Mouse (Mus musculus) olfactory bulb, adult 2 months (tissue): ENCODE results near the gene Rreb1. TPM values are rescaled to one million over a fixed set of nuclear protein-coding genes. Genes with fewer than 3 reads are reported as not detected.

Experiments
- H3K27ac ChIP-seq: fragments of 200-500 bp; 2 replicates; pipeline ENCODE4 v1.5.1; 2012; ENCODE audit warnings: low read depth, low read length; ENCODE audit not compliant: insufficient read depth
- H3K4me1 ChIP-seq: fragments of 200-500 bp; 2 replicates; pipeline ENCODE4 v1.6.1; 2012; ENCODE audit warnings: low read length; ENCODE audit not compliant: control insufficient read depth, insufficient read depth
- H3K4me3 ChIP-seq: fragments of 200-500 bp; 2 replicates; pipeline ENCODE4 v1.5.1; 2012; ENCODE audit warnings: mild to moderate bottlenecking, low read depth, low read length, moderate library complexity; ENCODE audit not compliant: insufficient read depth
- CTCF ChIP-seq: fragments of 200-500 bp; IDR thresholded peaks from 2 replicates; pipeline ENCODE4 v1.5.1; 2012; ENCODE audit warnings: low read depth, mild to moderate bottlenecking, low read length, moderate library complexity; ENCODE audit not compliant: insufficient read depth
- POLR2A ChIP-seq: fragments of 200-500 bp; IDR thresholded peaks from 2 replicates; pipeline ENCODE4 v1.6.1; 2012; ENCODE audit warnings: mild to moderate bottlenecking, low read depth, low read length, moderate library complexity; ENCODE audit not compliant: insufficient read depth
- WGBS: fragments of 180-500 bp; shearing (Covaris S2); methylation state at CpG from one replicate; pipeline ENCODE4 v1.1.7; 2018; 5-methylcytosine and 5-hydroxymethylcytosine counted together
- polyA plus RNA-seq: library from polyadenylated mRNA; stranded (reverse); fragments of >200 nt; gene quantifications from 2 replicates; pipeline ENCODE4 v1.2.4, GENCODE M21; 2012; ENCODE audit warnings: low replicate concordance; ENCODE audit not compliant: missing spikeins, insufficient read depth, insufficient read length

The Rreb1 gene
- polyA plus RNA-seq, 1 experiment, result not detected

DNA sequence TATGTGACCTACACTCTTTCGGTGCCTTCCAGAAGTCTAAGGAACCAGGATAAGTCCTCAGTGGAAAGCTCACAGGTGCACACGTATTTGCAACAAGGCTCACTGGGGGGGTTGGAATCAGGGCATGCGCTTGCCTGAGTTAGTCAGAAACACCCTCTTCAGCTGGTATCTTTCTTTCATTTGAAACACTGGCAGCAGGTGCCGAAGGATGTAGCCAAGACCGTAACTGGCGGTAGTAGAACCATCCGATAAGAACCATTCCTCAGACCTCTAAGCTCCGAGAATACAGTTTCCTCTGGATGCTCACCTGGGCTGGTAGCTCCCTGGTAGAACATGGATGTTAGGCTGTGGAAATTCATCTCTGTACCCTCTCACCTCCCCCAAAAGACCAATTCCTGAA lies 20.6 kb downstream of the Rreb1 start:
- no peak for TF ChIP-seq CTCF
- no peak for TF ChIP-seq POLR2A
- 0 out of 2 replicates have a peak, but pooled peaks cover 2% of the 10 kb centered on the region for H3K4me1 ChIP-seq
- H3K4me3 ChIP-seq, result no peak overlapping the region
- H3K27ac ChIP-seq, result no peak overlapping the region
- 97% methylated on average over 8 of the region's 8 CpGs for WGBS

DNA sequence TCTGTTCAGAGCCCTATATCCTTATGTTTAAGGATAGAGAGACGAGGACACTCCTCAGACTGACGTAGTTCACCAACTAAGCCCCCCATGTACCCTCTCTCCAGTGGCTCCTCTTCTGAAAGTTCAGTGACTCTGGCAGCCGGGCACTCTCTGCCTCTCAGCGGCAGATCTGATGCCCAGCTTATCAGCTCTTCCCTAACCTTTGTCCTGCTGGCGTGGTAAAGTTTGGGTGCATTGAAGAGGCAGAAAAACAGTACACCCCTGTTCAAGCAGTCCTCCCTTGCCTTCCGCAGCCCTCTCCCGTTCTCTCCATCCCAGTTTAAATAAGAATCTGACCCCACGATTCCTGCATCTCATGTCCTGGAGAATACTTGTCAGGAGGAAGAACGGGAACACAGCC lies 21.2 kb downstream of the Rreb1 start:
- Histone ChIP-seq H3K4me1 (0 out of 2 replicates have a peak, but pooled peaks cover 2% of the 10 kb centered on the region), H3K27ac (no peak overlapping the region), H3K4me3 (no peak overlapping the region)
- 88% methylated on average over 9 of the region's 9 CpGs for WGBS
- TF ChIP-seq CTCF (no peak), POLR2A (no peak)

DNA sequence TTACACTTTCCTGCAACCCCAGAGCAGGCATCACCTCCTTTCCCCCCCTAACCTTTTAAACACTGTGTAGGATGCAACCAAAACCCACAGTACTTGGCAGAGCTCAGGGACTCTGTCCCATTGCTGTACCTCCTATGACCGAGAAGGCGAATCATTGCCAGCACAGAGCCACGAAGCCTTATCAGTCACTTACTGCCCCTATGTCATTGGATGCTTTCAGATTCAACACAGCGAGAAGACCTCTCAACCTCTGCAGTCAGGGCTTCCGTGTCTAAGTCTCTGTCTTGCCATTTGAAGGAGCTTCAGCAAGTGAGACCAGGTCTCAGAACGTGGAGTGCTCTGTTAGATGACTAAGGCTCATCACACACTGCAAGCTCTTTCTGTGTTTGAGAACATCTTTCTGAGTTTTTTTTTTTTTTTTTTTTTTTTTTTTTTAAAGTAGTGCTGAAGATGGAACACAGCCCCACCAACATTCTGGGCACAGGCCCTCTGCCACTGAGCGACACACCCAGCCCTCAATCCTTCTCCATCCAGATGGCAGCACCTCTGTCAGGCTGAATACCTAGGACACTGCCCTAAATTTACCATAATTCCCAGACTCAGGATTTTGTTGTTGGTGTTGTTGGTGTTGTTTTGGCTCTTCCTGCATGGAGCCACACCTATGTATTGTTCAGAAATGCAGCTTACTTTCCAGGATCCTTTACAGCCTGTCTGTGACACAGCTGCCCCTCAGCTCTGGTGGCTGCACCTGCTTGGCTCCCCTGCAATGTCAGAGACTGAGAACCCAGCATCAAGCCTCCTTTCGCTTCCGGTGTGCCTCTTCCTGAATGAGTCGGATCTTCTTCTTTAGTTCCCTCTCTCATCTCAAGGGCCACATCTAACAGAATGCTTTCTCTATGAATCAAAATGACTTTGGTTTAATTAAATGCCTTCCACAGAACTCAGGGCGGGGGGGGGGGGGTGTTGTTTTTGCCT lies 23.2 kb downstream of the Rreb1 start:
- Histone ChIP-seq H3K4me1 (0 out of 2 replicates have a peak, but pooled peaks cover 2% of the 10 kb centered on the region), H3K27ac (no peak overlapping the region), H3K4me3 (no peak overlapping the region)
- TF ChIP-seq CTCF (no peak), POLR2A (no peak)
- 77% methylated on average over 11 of the region's 11 CpGs for WGBS

DNA sequence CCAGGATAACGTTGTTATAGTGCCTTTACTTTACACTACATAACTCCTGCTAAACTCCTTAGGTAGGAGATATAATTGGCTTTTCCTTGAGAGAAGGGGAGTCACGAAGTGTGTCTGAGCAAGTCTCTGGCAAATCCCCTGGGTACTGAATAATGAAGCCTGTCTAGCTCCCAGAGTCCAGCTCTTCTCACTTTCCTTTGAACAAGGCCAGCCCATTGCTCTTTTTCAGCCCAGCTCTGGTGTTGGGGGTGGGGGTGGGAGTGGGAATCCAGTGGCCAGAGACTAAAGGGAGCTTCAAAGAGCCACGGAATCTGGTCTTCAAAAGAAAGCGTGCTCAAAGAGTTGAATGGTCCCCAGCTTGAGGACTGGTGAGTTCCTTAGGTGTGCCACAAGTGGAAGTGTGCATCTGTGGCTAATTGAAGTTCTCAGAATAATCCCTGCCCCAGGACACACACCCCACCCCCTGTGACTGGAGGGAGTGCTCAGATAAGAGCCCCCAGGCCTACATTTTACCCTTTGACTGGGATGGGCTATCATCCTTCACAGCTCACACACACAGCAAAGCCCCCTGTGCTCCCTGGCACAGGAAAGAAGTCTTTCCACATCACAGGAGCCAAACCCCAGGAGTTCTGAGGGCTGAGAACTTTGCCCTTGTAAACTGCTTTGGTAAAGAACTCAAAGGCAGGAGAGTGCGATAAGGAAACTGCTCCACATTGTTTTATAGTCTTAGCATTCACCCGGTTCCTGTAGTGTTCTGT lies 24.2 kb downstream of the Rreb1 start:
- Histone ChIP-seq H3K4me1 (0 out of 2 replicates have a peak, but pooled peaks cover 2% of the 10 kb centered on the region), H3K4me3 (no peak overlapping the region), H3K27ac (no peak overlapping the region)
- 54% methylated on average over 6 of the region's 6 CpGs for WGBS
- TF ChIP-seq CTCF (no peak), POLR2A (no peak)

DNA sequence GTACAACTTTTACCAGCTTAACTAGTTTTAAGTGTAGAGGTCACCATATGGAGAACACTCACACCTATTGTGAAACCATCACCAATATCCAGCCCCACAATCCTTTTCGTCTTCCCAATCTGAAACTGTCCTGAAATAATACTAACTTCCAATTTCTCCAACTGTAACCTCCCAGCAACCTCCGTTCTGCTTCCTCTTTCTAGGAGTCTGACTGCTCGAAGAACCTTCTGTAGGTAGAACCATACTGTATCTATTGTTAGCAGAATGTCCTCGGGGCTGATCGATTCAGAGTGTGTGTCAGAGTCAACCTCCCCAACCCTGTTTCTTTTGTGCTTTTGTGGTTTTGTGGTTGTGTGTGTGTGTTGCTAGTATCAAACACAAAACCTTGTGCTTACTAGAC lies 25.0 kb downstream of the Rreb1 start:
- H3K4me3 ChIP-seq, result no peak overlapping the region
- 90% methylated on average over 5 of the region's 5 CpGs for WGBS
- 0 out of 2 replicates have a peak, but pooled peaks cover 2% of the 10 kb centered on the region for H3K4me1 ChIP-seq
- no peak overlapping the region for H3K27ac ChIP-seq
- TF ChIP-seq CTCF (no peak), POLR2A (no peak)

DNA sequence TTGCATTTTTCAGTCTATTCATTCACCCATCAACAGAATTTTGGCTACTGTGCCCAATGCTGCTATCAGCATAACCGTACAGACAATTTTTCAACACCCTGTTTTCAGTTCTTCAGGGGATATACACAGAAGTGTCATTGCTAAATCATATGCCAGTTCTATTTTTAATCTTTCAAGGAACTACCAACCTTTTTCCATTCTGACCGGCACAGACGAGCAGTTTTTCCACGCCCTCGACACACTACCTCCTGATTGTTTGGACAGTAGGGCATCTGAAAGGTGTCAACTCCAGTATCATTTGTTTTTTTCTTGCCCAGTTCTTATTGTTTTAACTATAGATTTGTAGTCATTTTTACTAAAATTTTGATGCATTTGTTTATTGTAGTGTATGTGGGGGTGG lies 25.8 kb downstream of the Rreb1 start:
- Histone ChIP-seq H3K4me1 (0 out of 2 replicates have a peak, but pooled peaks cover 2% of the 10 kb centered on the region), H3K4me3 (no peak overlapping the region), H3K27ac (no peak overlapping the region)
- TF ChIP-seq CTCF (no peak), POLR2A (no peak)
- WGBS, result 86% methylated on average over 5 of the region's 5 CpGs

DNA sequence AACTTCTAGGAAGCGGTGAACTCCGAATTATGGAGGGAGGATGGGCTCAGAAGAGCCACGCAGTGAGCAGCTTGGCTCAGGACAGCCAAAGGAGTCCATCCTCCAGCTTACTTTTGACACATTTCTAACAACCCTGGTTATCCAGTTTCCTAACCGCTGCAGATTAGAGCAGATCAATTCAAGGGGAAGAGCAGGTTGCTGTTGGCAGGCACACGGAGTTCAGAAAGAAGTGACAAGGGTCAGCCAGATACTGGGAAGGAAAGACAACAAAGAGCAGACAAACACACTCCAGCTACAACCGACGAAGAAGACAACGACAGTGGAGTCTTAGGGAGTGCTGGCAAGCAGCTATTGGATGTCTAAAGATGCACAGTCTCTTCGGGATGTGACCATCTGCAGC lies 36.8 kb downstream of the Rreb1 start:
- no peak overlapping the region for H3K27ac ChIP-seq
- H3K4me3 ChIP-seq, result no peak overlapping the region
- 77% methylated on average over 9 of the region's 9 CpGs for WGBS
- no peak for TF ChIP-seq CTCF
- no peak for TF ChIP-seq POLR2A
- H3K4me1 ChIP-seq, result no peaks in the 10 kb centered on the region

DNA sequence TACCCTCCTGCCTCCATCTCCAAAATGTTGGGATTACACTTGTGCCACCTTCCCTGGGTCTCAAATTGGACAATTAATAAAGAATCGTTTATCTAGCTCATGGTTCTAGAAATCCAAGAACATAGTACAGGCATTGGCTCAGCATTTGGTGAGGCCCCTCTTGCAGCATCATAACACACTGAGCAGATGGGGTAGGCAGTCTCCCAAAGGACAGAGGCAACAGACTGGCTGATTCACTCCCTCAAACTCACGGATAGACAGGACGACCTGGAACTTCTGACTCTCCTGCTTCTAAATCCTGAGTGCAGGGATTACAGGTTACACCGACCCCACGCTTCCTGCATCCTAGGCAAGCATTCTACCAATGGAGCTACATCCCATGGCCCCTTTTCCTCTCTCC lies 38.5 kb downstream of the Rreb1 start:
- 89% methylated on average over 5 of the region's 5 CpGs for WGBS
- Histone ChIP-seq H3K27ac (no peak overlapping the region), H3K4me1 (no peaks in the 10 kb centered on the region), H3K4me3 (no peak overlapping the region)
- TF ChIP-seq CTCF (no peak), POLR2A (no peak)

DNA sequence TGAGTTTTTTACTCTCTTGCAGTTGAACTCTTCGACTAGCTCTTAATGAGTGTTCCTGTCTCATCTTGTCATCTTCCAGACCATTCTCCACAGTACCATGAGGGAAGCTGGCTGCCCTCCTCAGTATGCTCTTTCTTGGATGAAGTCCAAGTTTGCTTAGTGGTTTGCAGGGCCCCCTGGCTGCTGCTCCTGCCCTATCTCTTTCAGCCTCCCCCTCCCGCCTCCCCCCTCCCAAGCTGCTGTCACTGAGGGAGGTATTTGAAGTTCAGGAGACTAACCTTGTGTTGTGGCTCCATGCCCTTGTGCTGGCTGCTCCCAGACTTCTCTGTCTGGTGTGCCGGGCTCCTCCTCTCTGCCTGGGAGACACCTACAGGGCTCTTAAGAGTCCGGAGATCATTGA lies 43.2 kb downstream of the Rreb1 start:
- Histone ChIP-seq H3K4me3 (no peak overlapping the region), H3K27ac (no peak overlapping the region), H3K4me1 (peaks cover 10% of the 10 kb centered on the region)
- 42% methylated on average over 4 of the region's 4 CpGs for WGBS
- TF ChIP-seq POLR2A (no peak), CTCF (no peak)
